Mouse (Mus musculus) gastrocnemius, postnatal 36 days (tissue): ENCODE data around the gene Agbl5. TPM values are rescaled to one million over a fixed set of nuclear protein-coding genes. Genes with fewer than 3 reads are reported as not detected.
A peak's percentile ranks its signal among the peaks of the same experiment; 100 is the strongest.

Experiments used
- DNase-seq, 2 experiments: peaks; one replicate each; pipeline ENCODE4 v3.0.0; 2022
- intact Hi-C: fragments of 180-260 bp; cut with DNase I; formaldehyde crosslinking; loops from one replicate; pipeline ENCODE4 v1.15.1; 2025
- total RNA-seq, 2 experiments: library from RNA; stranded (reverse); gene quantifications; 2 replicates each; pipeline ENCODE4 v1.2.3; 2021

Gene Agbl5
- total RNA-seq, 2 experiments from 2014 or later, result 1.6 to 3.0 TPM

DNA sequence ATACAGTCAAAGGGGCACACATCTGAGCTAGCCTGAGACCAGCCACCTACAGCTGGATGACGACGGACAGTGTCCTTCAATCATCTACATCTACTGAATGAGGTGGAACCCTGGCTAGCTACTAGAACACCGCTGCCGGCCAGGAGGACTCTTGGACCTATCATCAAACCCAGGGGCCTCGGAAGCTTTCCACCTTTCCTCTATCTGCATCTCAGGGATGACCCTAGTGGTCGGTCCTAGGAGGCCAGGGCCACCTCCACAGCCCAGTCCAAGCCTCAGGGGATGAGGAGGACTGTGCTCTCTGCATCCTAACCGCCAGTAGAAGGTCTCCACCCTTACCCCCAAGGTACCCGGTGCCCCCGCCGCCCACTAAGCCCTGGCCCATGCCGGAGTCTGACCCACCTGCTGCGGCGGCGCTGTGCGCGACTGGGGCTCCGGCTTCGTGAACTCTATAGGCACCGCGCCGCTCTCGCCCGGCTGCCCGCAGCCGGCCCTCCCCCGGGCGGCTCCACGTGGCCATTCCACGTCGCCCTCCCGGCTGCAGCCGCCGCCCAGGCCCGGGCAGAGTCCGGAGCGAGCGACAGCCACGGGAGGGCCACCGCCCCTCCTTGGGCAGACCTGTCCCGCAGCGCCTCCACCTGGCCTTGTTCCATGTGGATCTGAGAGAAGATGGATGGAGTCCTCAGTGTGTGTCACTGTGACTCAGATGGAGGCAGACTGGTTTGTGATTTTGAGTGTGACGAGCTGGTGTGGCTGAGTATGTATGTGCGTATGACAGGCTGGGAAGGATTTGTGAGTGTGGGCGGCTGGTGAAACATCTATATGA is 56.7 kb downstream of the Agbl5 start, which contains the start of gene Cgref1:
Gene Cgref1, minus strand, starts transcription at position 636 of the 826 bp plus-strand sequence.
- peak in 1 of 2 experiments; percentile 65 for DNase-seq
- intact Hi-C loops, result no loop called here

DNA sequence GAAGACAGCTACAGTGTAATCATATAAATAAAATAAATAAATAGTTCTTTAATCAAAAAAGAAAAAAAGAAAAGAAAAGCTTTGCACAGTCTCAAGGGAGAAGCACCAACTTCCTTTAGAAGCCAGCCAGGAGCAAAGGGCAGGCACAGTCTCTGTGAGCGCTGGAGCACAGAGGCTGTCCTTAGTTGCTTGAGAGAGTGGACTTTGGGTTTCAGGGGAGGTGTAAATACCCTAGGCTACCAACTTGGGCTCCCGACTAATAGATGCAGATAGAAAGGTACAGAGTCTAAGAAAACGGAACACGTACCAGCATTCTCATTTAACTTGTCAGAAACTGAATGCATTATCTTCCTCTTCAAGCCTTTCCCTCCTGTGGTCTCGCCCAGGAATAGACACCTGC is 60.1 kb downstream of the Agbl5 start:
- no peak for DNase-seq
- intact Hi-C loops, result no loop called here

DNA sequence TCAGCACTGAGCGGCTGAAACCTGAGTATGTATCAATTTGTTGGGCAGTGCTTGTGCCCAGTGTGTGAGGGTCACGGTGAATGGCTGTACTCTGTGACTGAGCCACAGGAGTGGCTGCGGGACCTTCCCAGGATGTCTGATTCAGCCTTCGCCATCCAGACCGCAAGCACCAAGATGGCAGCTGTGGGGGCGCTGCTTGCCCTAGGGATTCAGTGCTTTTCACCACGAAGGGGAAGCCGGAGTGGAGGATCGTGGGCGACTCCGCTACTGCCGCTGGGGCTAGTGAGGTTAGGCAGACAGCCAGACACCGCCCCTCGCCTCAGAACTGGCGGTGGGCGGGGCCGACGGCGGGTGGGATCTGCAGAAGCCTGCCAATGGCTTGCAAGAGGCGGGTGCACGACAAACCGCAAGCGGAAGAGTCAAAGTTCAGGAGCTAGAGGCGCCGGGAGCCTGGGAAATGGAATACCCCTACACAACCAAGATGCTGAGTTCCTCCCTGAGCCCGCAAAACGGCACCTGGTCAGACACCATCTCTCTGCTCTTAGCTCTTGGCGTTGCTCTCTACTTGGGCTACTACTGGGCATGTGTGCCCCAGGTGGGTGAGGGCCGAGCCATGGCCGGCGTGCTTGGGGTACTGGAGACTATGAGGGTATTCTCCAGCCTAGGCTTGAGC is 61.3 kb downstream of the Agbl5 start:
- DNase-seq, result peak; percentile 86 to 87
- intact Hi-C loops, result no loop called here

DNA sequence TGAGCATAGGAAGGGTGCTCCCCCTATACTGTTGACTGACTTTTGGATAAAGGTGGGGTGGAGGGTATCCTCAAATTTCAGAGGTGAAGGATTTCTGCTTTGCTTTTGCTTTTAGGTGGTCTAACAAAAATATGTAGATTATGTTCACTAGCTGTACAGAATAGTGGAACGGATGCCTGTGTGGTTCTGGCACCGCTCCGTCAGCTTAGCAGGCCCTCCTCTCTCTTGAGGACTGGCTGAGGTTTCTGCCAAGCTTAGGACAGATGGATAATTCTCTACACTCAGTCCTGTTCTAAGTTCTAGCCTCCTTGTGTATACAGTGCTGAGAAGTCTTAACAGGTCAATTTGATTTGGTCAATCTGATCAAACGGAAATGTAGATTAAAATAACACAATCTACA is 62.0 kb downstream of the Agbl5 start:
- intact Hi-C loops, result no loop called here

DNA sequence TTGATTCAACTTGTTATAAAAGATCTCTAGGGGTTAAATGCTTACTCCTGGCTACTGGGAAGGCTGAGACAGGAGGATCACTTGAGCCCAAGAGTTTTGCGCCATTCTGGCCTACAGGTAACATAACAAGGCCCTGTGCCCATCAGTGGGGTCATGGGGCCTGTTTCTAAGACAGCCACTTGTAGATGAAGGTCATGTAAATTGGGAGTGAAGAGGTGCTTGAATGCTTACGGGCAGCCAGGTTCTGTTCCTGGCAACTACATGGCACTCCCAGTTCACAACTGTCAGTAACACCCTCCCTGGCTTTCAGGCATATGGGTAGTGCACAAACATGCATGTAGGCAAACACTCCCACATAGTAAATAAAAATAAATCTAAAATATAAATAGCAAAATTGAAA is 62.4 kb downstream of the Agbl5 start:
- intact Hi-C loops, result no loop called here
- no peak for DNase-seq

More for the DNA sequence above, 62.0 kb downstream of the Agbl5 start:
- DNase-seq, result no peak

DNA sequence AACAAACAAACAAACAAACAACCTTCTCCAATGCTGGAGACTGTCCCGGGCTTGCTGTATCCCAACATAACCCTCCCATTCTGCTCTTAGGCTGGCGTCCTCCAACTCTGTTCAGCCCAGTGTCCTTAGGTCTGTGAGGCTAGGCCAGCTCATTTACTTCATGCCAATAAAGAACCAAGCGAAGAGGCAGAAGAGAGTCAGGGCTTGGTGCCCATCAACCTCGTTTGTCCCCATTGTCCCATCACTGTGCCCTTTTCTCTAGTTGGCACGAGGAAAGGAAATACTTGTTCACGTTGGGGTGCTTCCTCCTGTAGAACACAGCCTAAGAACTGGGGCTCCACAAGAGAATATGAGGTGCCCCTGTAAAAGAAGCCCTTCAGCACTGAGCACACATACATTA is 63.2 kb downstream of the Agbl5 start:
- intact Hi-C loops, result no loop called here
- no peak for DNase-seq

DNA sequence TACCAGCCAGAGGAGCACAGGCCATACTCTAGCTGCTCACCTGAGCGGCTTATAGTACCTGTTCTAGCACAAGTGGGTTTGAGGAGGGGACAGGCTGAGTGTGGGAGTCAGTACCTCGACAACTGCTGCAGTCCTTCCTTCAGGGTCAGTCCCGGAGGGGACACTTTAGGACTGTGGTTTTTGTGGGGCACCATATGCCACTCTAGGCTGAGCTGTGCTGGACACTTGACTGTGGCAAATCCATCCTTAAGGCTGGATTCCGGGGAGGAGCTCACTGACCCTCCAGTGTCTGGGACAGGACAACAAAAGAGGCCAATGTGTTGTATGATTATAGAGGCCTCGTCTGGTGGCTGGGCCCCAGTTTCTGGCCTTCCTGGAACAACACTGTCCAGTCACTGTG is 64.1 kb downstream of the Agbl5 start:
- intact Hi-C loops, result no loop called here
- DNase-seq, result no peak

DNA sequence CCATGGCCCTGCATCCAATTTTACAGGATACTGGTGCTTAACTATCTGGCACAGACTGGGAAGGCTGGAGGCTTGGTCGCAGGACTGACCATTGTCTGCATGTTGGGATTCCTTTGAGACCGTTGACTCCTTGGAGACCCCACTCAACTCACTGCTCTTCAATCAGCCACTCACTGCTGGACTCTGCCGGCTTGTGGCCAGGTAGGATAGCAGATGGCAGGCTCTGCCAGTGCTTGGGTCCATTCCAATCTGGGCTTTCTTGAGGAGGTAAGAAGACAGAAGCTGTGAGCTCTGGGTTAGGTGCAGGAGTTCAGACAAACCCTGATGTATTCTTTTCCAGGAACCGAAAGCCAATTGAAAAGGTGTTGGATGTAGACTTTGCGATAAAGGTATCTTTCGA is 65.6 kb downstream of the Agbl5 start:
- intact Hi-C loops, result no loop called here
- no peak for DNase-seq

DNA sequence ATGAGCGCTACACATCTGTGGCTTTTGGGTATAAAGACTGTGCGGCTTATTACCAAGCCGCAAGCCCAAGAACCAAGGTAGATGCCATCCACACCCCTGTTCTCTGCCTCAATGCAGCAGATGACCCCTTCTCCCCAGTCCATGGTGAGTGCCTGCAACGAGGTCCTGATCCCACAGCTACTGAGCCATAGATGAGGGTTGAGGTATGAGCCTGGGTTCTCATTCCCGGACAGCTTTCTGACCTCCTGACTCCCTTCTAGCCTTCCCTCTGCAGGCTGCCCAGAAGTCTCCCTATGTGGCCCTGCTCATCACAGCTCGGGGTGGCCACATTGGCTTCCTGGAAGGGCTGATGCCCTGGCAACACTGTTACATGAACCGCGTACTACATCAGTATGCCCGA is 66.1 kb downstream of the Agbl5 start:
- intact Hi-C loops, result no loop called here

DNA sequence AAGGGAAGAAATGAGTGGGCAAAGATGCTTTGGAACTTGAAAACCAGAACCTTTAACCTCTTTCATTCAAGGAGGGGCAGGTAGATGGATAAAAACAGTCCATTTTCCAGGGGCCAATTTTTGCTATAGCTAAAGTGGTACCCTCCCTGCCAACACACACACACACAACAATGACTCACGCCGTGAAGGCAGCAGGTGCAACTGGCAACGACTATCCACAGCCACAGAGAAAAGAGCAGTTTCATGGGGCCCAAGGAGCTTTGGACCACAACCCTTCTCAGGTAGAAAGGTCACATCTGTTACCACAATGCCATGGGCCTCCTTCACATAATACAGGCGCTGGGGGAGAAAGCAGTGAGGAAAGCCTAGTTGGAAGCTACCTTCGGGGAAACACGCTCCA is 67.3 kb downstream of the Agbl5 start:
- intact Hi-C loops, result no loop called here

More for the DNA sequence above, 66.1 kb downstream of the Agbl5 start:
- DNase-seq, result no peak

More for the DNA sequence above, 67.3 kb downstream of the Agbl5 start:
- no peak for DNase-seq

Other genes with a start within 250 kb of the Agbl5 start
- 10 to 100 TPM; 11.3 to 12.6 TPM for gene Slc35f6, start 240.8 kb upstream of the Agbl5 start, total RNA-seq
- 1 to 10 TPM; 3.2 to 3.8 TPM for gene Cenpa, start 221.9 kb upstream of the Agbl5 start, total RNA-seq
- gene Dpysl5, start 177.1 kb upstream of the Agbl5 start, total RNA-seq, result 1 to 10 TPM; 1.4 to 2.2 TPM
- gene Mapre3, start 74.1 kb upstream of the Agbl5 start, total RNA-seq, result 10 to 100 TPM; 63.1 to 68.1 TPM
- 10 to 100 TPM; 25.0 to 31.5 TPM for gene Tmem214, start 20.7 kb upstream of the Agbl5 start, total RNA-seq
- 10 to 100 TPM; 94.1 to 99.6 TPM for gene Ost4, start 19.1 kb downstream of the Agbl5 start, total RNA-seq
- gene Emilin1, start 24.7 kb downstream of the Agbl5 start, total RNA-seq, result 1 to 10 TPM; 4.8 to 7.0 TPM
- 10 to 100 TPM; 27.1 to 30.3 TPM for gene Khk, start 32.7 kb downstream of the Agbl5 start, total RNA-seq
- gene Cgref1, start 56.9 kb downstream of the Agbl5 start, total RNA-seq, result 1 to 10 TPM; 2.5 TPM
- 10 to 100 TPM; 76.7 to 86.2 TPM for gene Preb, start 71.7 kb downstream of the Agbl5 start, total RNA-seq
- gene Tcf23, start 80.0 kb downstream of the Agbl5 start, total RNA-seq, result under 1 TPM; 0.15 to 0.32 TPM
- gene Atraid, start 159.6 kb downstream of the Agbl5 start, total RNA-seq, result 10 to 100 TPM; 42.4 to 43.6 TPM
- gene Slc5a6, start 160.2 kb downstream of the Agbl5 start, total RNA-seq, result 1 to 10 TPM; 2.5 to 3.8 TPM
- 10 to 100 TPM; 21.3 to 21.7 TPM for gene Cad, start 166.1 kb downstream of the Agbl5 start, total RNA-seq
- not detected for gene Dnajc5g, start 217.6 kb downstream of the Agbl5 start, total RNA-seq
- not detected for gene Slc30a3, start 219.5 kb downstream of the Agbl5 start, total RNA-seq
- 100 to 1,000 TPM; 349 to 367 TPM for gene Trim54, start 228.0 kb downstream of the Agbl5 start, total RNA-seq